Mouse (Mus musculus) megakaryocyte-erythroid progenitor cell, adult 5-6 weeks (primary cell): ENCODE measurements around the gene Lrrc49. TPM values are rescaled to one million over a fixed set of nuclear protein-coding genes. Genes with fewer than 3 reads are reported as not detected.
A peak's percentile ranks its signal among the peaks of the same experiment; 100 is the strongest.

ENCODE experiments used
- ATAC-seq: replicated peaks from 2 replicates; pipeline ENCODE4 v1.8.0; 2016; ENCODE audit warnings: mild to moderate bottlenecking, inconsistent platforms; ENCODE audit not compliant: severe bottlenecking, poor library complexity, low FRiP score, low TSS enrichment
- total RNA-seq, 2 experiments: library from RNA; stranded (forward) in 1 of 2; stranded (reverse) in 1 of 2; fragments of 200-1000, 215-1000 nt in 1 of 2; fragments of >200 nt in 1 of 2; fragmentation: Nextera tagmentation in 1 of 2; gene quantifications; 2 replicates each; pipeline ENCODE4 v1.2.3; 2014 to 2017

The Lrrc49 gene
- total RNA-seq, 2 experiments from 2014 or later: 3.1 to 3.5 TPM

DNA sequence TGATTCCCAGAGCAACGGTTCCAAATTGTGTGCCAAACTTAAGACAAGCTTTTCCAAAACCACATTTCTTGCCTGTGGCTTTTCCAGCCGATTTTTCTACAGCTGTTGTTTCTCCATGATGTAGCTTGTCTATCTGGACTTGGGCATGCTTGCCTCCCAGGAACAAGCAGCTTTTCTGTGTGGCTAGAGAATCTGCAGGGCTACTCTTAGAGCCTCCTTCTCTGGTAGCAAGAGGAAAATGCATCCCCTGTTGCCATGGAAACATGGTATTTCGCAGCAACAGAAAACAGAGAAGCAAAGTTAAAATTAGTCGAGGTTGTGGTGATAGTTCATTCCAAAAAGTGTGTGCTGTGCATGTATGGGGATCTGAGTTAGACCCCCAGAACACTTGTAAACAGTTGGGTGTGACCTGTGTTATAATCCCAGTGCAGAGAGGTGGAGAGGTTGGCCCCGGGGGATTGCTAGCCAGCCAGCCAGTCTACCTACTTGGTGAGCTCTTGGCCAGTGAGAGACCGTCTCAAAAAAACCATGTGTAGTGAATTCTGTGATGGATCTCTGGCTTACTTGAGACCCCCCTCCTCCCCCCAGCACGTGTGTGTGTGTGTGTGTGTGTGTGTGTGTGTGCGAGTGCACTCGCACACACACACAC is 126.2 kb downstream of the Lrrc49 start:
- ATAC-seq: no peak

GRCm38 (mm10) chr9:60558507-60558906 is 129.5 kb downstream of the Lrrc49 start:
- no peak for ATAC-seq

- ATAC-seq: no peak
Measured at GRCm38 (mm10) chr9:60551238-60551637, 136.7 kb downstream of the Lrrc49 start.

DNA sequence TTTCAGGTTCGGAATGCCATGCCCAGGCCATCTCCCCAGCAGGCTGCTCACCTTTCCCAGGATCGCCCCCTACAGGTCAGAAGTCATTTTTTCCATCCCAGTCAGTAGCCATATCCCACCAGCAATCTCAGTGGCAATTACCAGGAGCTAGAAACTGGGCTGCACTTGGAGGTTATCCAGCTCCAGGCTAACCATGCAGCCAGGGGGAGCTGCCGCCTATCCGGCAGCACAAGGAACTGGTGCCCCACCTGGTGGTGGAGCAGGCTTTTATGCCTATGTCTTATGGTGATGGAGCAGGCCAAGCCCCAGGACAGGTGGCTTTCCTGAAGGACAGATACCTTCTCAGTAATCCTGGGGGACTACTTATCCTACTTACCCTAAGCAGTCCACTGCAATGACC is 139.8 kb downstream of the Lrrc49 start:
- peak; percentile 29 for ATAC-seq

GRCm38 (mm10) chr9:60546169-60546568 is 141.8 kb downstream of the Lrrc49 start:
- peak; percentile 48; the same call in 1 of the 2 replicates for ATAC-seq

- ATAC-seq: peak; percentile 94
Measured at GRCm38 (mm10) chr9:60545361-60546096, 142.4 kb downstream of the Lrrc49 start.

DNA sequence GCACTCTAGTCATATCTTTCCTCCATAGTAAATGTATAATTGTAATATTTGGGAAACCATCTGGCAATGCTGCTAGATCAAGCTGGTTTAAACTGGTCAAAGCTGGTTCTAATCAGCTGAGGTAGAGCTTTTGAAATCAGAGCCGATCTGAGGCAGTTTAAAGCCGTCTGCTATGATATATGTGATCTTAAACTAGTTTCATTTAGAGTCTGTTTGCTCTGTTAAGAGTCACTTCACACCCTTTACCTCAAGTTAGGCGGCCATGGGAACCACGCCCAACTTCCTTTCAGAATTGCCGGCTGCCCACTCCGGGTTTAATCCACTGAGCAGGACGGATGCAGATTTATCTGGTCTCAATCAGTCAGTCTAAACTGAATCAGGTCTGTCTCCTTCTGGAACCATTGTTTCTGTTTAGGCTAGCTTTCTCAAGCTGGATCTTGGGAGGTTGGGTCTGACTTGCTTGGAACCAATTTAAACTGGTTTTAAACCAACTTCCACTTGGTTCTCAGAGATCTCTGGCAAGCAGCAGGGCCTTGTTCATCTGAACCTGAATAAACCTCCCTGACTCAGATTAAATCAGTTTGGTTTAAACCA is 144.4 kb downstream of the Lrrc49 start:
- ATAC-seq: no peak

- ATAC-seq: no peak
Measured at GRCm38 (mm10) chr9:60530310-60530709, 157.6 kb downstream of the Lrrc49 start.

- ATAC-seq: no peak
Measured at GRCm38 (mm10) chr9:60529348-60530243, 158.4 kb downstream of the Lrrc49 start.

- ATAC-seq: no peak
Measured at GRCm38 (mm10) chr9:60528269-60528668, 159.7 kb downstream of the Lrrc49 start.

DNA sequence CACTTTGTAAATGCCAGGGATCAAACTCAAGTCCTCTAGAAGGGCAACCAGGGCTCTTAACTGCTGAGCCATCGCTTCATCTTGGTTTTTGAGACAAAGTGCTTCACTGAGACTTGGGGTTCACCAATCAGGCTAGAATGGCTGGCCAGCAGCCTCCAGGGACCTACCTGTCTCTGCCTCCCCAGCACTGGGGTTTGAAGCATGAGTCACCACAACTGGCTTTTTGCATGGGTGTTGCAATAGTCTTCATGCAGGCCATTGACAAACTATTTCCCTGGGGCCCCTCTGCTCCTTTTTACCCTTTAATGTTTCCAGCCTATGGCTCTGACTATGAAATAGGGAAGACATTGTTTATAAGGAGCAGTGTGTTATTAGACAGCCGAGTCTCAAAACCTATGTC is 160.1 kb downstream of the Lrrc49 start:
- ATAC-seq: no peak

GRCm38 (mm10) chr9:60527051-60527450 is 160.9 kb downstream of the Lrrc49 start:
- no peak for ATAC-seq

DNA sequence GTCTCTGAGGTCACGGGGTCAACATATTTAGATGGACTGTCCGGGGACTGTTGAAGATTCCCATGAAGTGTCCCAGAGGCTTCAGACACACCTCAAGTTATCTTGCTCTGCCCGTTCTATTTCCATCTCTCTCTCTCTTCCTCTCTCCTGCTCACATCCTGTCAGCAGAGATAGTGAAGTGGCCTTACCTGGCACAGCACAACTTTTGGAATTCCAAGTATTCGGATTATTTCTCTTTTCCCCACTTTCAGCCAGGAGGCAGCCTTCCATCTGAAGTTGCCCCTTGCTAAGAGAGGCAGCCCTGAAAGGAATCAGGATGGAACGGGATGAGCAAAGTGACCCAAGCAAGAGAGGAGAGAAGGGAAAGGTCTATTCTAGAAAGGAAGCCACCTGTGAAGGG is 161.8 kb downstream of the Lrrc49 start:
- ATAC-seq: no peak

DNA sequence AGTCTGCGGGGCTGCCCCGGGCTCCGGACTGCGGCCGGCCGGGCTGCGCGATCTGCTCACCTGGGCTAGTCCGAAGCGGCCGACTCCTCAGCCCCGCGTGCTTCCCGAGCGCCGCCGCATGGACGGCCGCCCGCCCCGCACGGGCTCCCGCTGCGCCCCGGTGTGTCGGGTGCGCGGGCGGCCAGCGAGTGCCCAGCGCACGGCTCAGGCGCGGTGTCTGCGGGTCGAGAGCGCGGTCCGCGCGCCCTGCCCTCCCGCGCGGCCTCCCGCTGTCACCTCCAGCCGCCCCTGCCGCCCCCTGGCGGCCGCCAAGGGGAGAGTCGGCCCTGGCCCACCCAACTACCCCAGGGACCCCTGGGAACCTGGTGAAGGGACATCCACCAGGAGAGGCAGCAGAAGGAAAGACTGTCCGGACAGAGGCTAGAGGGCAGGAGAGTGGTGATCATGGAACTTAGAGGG is 166.1 kb downstream of the Lrrc49 start, which contains the start of gene Thsd4:
Gene Thsd4 (minus strand): TSS at position 241 of the 459 bp plus-strand sequence.
- peak; percentile 71 for ATAC-seq

DNA sequence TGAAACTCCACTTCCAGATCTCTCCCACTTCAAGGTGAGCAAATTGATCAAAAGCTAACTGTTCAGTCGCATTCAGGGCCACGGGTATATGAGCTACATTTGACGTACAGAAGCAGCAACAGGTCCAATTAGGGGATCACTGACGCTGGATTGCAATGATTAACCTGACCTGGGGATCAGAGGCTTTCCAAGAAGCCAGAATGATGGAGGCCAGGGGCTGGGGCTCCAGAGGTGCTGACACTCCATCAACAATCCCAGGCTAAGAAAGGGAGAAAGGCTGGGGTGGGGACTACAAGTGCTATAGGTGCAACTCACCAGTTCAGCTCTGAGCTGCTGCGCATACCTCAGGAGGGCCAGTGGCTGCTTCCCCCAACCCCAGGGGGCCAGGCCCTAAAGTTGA is 166.8 kb downstream of the Lrrc49 start:
- ATAC-seq: no peak

GRCm38 (mm10) chr9:60519601-60520000 is 168.4 kb downstream of the Lrrc49 start:
- no peak for ATAC-seq
